In genomic region chr4:152029087-152029486, GRCm38 (mm10) we compare ENCODE assay signal across 10 mouse cellular contexts. TPM values are rescaled to one million over a fixed set of nuclear protein-coding genes. Genes with fewer than 3 reads are reported as not detected.
A peak's percentile ranks its signal among the peaks of the same experiment; 100 is the strongest.
DNase-seq lines count a peak whose midpoint lies in the region; ATAC-seq and TF ChIP-seq lines count a peak whose summit lies in the region.
"Had no signal": no experiment of that assay in that cellular context is flagged by ENCODE, and none has a peak within 500 bp of the region (broad histone marks: within the 10 kb centered on the region; RNA-seq: fewer than 3 reads in every experiment).

No protein-coding gene starts in this region.

- intact Hi-C loops in gastrocnemius, postnatal 14 days (cut with DNase I; ENCODE audit: low total_unique reads) = no loop called here

- no peaks in the 10 kb centered on the region for H3K9me3 ChIP-seq in hindbrain, embryonic 10.5 days
- H3K9me3 ChIP-seq in hindbrain, embryonic 11.5 days (ENCODE audit: control insufficient read depth, low read length) = no peaks in the 10 kb centered on the region
- no peaks in the 10 kb centered on the region for H3K9me3 ChIP-seq in hindbrain, embryonic 13.5 days
- no peaks in the 10 kb centered on the region for H3K9me3 ChIP-seq in stomach, postnatal 0 days (ENCODE audit: control insufficient read depth, low read length)
- H3K9me3 ChIP-seq: heart, embryonic 13.5 days had no signal

- H3K4me2 ChIP-seq in hindbrain, embryonic 11.5 days (replicated peaks; ENCODE audit: low read depth, low read length) = no peak overlapping the region
- H3K4me2 ChIP-seq in hindbrain, embryonic 13.5 days = peak overlapping the region; percentile 97
- no peak overlapping the region for H3K4me2 ChIP-seq in stomach, postnatal 0 days (replicated peaks; ENCODE audit: low read depth)

- H3K4me1 ChIP-seq in hindbrain, embryonic 10.5 days (replicated peaks) = peaks cover 82% of the 10 kb centered on the region
- H3K4me1 ChIP-seq in hindbrain, embryonic 11.5 days (replicated peaks; ENCODE audit: control insufficient read depth, insufficient read depth, low read length) = peaks cover 24% of the 10 kb centered on the region
- H3K4me1 ChIP-seq in thymus, adult 2 months (replicated peaks; ENCODE audit: control insufficient read depth, insufficient read depth, low read length) = peaks cover 21% of the 10 kb centered on the region
- peaks cover 55% of the 10 kb centered on the region for H3K4me1 ChIP-seq in hindbrain, embryonic 13.5 days (replicated peaks)
- H3K4me1 ChIP-seq in stomach, postnatal 0 days (replicated peaks; ENCODE audit: control insufficient read depth, insufficient read depth) = peaks cover 16% of the 10 kb centered on the region

- no peak for TF ChIP-seq EP300 in stomach, postnatal 0 days (optimal IDR thresholded peaks at IDR 0.05)

- 41% methylated on average over 5 of the region's 5 CpGs for WGBS in hindbrain, embryonic 10.5 days
- WGBS in hindbrain, embryonic 11.5 days = 47% methylated on average over 5 of the region's 5 CpGs
- WGBS in thymus, adult 2 months = 70% methylated on average over 5 of the region's 5 CpGs
- 45% methylated on average over 5 of the region's 5 CpGs for WGBS in hindbrain, embryonic 13.5 days
- WGBS in stomach, postnatal 0 days = 39% methylated on average over 5 of the region's 5 CpGs

- no peak for ATAC-seq in hindbrain, embryonic 11.5 days (ENCODE audit: low FRiP score)
- ATAC-seq in hindbrain, embryonic 13.5 days (ENCODE audit: low FRiP score) = no peak
- no peak for ATAC-seq in stomach, postnatal 0 days (ENCODE audit: low FRiP score, low TSS enrichment)

- peaks cover 17% of the 10 kb centered on the region; the same call in 1 of the 2 replicates for H3K27me3 ChIP-seq in hindbrain, embryonic 10.5 days (ENCODE audit: insufficient read depth, poor library complexity, severe bottlenecking)
- no peaks in the 10 kb centered on the region; the same call in 1 of the 2 replicates for H3K27me3 ChIP-seq in hindbrain, embryonic 11.5 days (ENCODE audit: control insufficient read depth, insufficient read depth, low read length)
- H3K27me3 ChIP-seq in thymus, adult 2 months (ENCODE audit: control insufficient read depth, insufficient read depth, low read length) = no peaks in the 10 kb centered on the region
- peaks cover 22% of the 10 kb centered on the region for H3K27me3 ChIP-seq in hindbrain, embryonic 13.5 days
- H3K27me3 ChIP-seq in stomach, postnatal 0 days (ENCODE audit: control insufficient read depth, insufficient read depth, low read length) = no peaks in the 10 kb centered on the region

- peak overlapping the region; percentile 95; the same call in 1 of the 2 replicates for H3K4me3 ChIP-seq in hindbrain, embryonic 10.5 days
- no peak overlapping the region for H3K4me3 ChIP-seq in hindbrain, embryonic 11.5 days (ENCODE audit: low read depth, low read length)
- H3K4me3 ChIP-seq in thymus, adult 2 months (ENCODE audit: control insufficient read depth, insufficient read depth, low read length) = no peak overlapping the region
- H3K4me3 ChIP-seq in hindbrain, embryonic 13.5 days = no peak overlapping the region
- no peak overlapping the region for H3K4me3 ChIP-seq in stomach, postnatal 0 days (ENCODE audit: low read depth, low read length)

- no peak for TF ChIP-seq CTCF in thymus, adult 2 months (IDR thresholded peaks at IDR 0.05; ENCODE audit: borderline replicate concordance, control insufficient read depth, extremely low read depth, insufficient read depth, low read length, poor library complexity)
- TF ChIP-seq CTCF in stomach, postnatal 0 days (IDR thresholded peaks at IDR 0.05; ENCODE audit: low read depth) = peak; percentile 69

- no peak for TF ChIP-seq POLR2A in thymus, adult 2 months (IDR thresholded peaks at IDR 0.05; ENCODE audit: control insufficient read depth, extremely low read depth, insufficient read depth, low read length, poor library complexity)

- DNase-seq in hindbrain, embryonic 10.5 days (ENCODE audit: low spot score) = no peak
- no peak for DNase-seq in hindbrain, embryonic 11.5 days (ENCODE audit: low spot score)
- DNase-seq in thymus, postnatal 14 days = peak; percentile 33
- DNase-seq in thymus, adult 2 months = no peak
- no peak for DNase-seq in stomach, postnatal 0 days (ENCODE audit: low spot score)
- DNase-seq in gastrocnemius, postnatal 14 days = no peak
- no peak for DNase-seq in adipocyte (ENCODE audit: low spot score)
- DNase-seq: spleen, adult 18-20 months had no signal

- no peak overlapping the region for H3K9ac ChIP-seq in hindbrain, embryonic 11.5 days (ENCODE audit: low read depth, low read length)
- H3K9ac ChIP-seq in hindbrain, embryonic 13.5 days = peak overlapping the region; percentile 83; the same call in 1 of the 2 replicates
- no peak overlapping the region for H3K9ac ChIP-seq in stomach, postnatal 0 days (ENCODE audit: low read length)

- no peak overlapping the region for H3K27ac ChIP-seq in hindbrain, embryonic 10.5 days
- H3K27ac ChIP-seq in hindbrain, embryonic 11.5 days (ENCODE audit: low read depth, low read length) = no peak overlapping the region
- H3K27ac ChIP-seq in thymus, adult 2 months (ENCODE audit: control insufficient read depth, insufficient read depth, low read length) = no peak overlapping the region
- H3K27ac ChIP-seq in hindbrain, embryonic 13.5 days = no peak overlapping the region
- no peak overlapping the region for H3K27ac ChIP-seq in stomach, postnatal 0 days (replicated peaks)
- H3K27ac ChIP-seq: heart, embryonic 13.5 days had no signal

- peaks cover 20% of the 10 kb centered on the region for H3K36me3 ChIP-seq in hindbrain, embryonic 10.5 days
- no peaks in the 10 kb centered on the region for H3K36me3 ChIP-seq in hindbrain, embryonic 11.5 days (ENCODE audit: control insufficient read depth, insufficient read depth, low read length)
- no peaks in the 10 kb centered on the region for H3K36me3 ChIP-seq in thymus, adult 2 months (ENCODE audit: control insufficient read depth, insufficient read depth, low read length)
- H3K36me3 ChIP-seq in hindbrain, embryonic 13.5 days = peaks cover 9% of the 10 kb centered on the region; the same call in 1 of the 2 replicates
- no peaks in the 10 kb centered on the region for H3K36me3 ChIP-seq in stomach, postnatal 0 days (ENCODE audit: control insufficient read depth, insufficient read depth, low read length)

RNA-seq across cellular contexts. Expression of gene Zbtb48, which starts 1.6 kb away (rescaled TPM):
- 23.3 and 25.9 TPM in 2 replicates for polyA plus RNA-seq in hindbrain, embryonic 10.5 days (2016; fragmentation: Nextera tagmentation; extraction: Ambion mirVana)
- 18.0 and 19.6 TPM in 2 replicates for polyA plus RNA-seq in hindbrain, embryonic 11.5 days (2014; fragmentation: Nextera tagmentation; extraction: Ambion mirVana)
- 27.4 and 31.2 TPM in 2 replicates for polyA plus RNA-seq in thymus, adult 2 months (2012; rRNA removed)
- polyA plus RNA-seq in hindbrain, embryonic 13.5 days (2015; fragmentation: Nextera tagmentation; extraction: Ambion mirVana) = 17.1 and 19.6 TPM in 2 replicates
- polyA plus RNA-seq in stomach, postnatal 0 days (2015; fragmentation: Nextera tagmentation; extraction: Ambion mirVana) = 10.1 and 10.6 TPM in 2 replicates
- 1 to 10 TPM; 1.8 to 3.3 TPM for total RNA-seq in gastrocnemius, postnatal 14 days (2021)

RNA-seq across cellular contexts. Expression of gene Tas1r1, which starts 9.3 kb away (rescaled TPM):
- polyA plus RNA-seq in hindbrain, embryonic 10.5 days (2016; fragmentation: Nextera tagmentation; extraction: Ambion mirVana) = 0.65 and 0.67 TPM in 2 replicates
- polyA plus RNA-seq in hindbrain, embryonic 11.5 days (2014; fragmentation: Nextera tagmentation; extraction: Ambion mirVana) = 0.62 and 0.84 TPM in 2 replicates
- polyA plus RNA-seq in thymus, adult 2 months (2012; rRNA removed) = 0.34 and 0.40 TPM in 2 replicates
- 1.5 and 1.6 TPM in 2 replicates for polyA plus RNA-seq in hindbrain, embryonic 13.5 days (2015; fragmentation: Nextera tagmentation; extraction: Ambion mirVana)
- 0.12 and 0.16 TPM in 2 replicates for polyA plus RNA-seq in stomach, postnatal 0 days (2015; fragmentation: Nextera tagmentation; extraction: Ambion mirVana)
- total RNA-seq in gastrocnemius, postnatal 14 days (2021) = 1 to 10 TPM in 1 of 2 experiments, under 1 TPM in 1; 0.80 to 1.3 TPM
- polyA plus RNA-seq: heart, embryonic 13.5 days had no signal

RNA-seq across cellular contexts. Expression of gene Nol9, which starts 10.0 kb away (rescaled TPM):
- 37.7 and 38.9 TPM in 2 replicates for polyA plus RNA-seq in hindbrain, embryonic 10.5 days (2016; fragmentation: Nextera tagmentation; extraction: Ambion mirVana)
- polyA plus RNA-seq in hindbrain, embryonic 11.5 days (2014; fragmentation: Nextera tagmentation; extraction: Ambion mirVana) = 23.2 and 25.6 TPM in 2 replicates
- 40.5 and 48.6 TPM in 2 replicates for polyA plus RNA-seq in thymus, adult 2 months (2012; rRNA removed)
- 23.3 and 25.8 TPM in 2 replicates for polyA plus RNA-seq in hindbrain, embryonic 13.5 days (2015; fragmentation: Nextera tagmentation; extraction: Ambion mirVana)
- 11.2 and 12.0 TPM in 2 replicates for polyA plus RNA-seq in stomach, postnatal 0 days (2015; fragmentation: Nextera tagmentation; extraction: Ambion mirVana)
- 1 to 10 TPM; 7.7 to 9.1 TPM for total RNA-seq in gastrocnemius, postnatal 14 days (2021)

RNA-seq across cellular contexts. Expression of gene Klhl21, which starts 20.5 kb away (rescaled TPM):
- 7.7 and 8.7 TPM in 2 replicates for polyA plus RNA-seq in hindbrain, embryonic 10.5 days (2016; fragmentation: Nextera tagmentation; extraction: Ambion mirVana)
- polyA plus RNA-seq in hindbrain, embryonic 11.5 days (2014; fragmentation: Nextera tagmentation; extraction: Ambion mirVana) = 2.7 and 3.0 TPM in 2 replicates
- 33.8 and 41.5 TPM in 2 replicates for polyA plus RNA-seq in thymus, adult 2 months (2012; rRNA removed)
- 3.2 and 3.7 TPM in 2 replicates for polyA plus RNA-seq in hindbrain, embryonic 13.5 days (2015; fragmentation: Nextera tagmentation; extraction: Ambion mirVana)
- 11.2 and 11.9 TPM in 2 replicates for polyA plus RNA-seq in stomach, postnatal 0 days (2015; fragmentation: Nextera tagmentation; extraction: Ambion mirVana)
- total RNA-seq in gastrocnemius, postnatal 14 days (2021) = 10 to 100 TPM; 26.9 to 31.8 TPM

RNA-seq across cellular contexts. Expression of gene Phf13, which starts 33.0 kb away (rescaled TPM):
- 30.7 TPM in 2 replicates for polyA plus RNA-seq in hindbrain, embryonic 10.5 days (2016; fragmentation: Nextera tagmentation; extraction: Ambion mirVana)
- 15.2 and 19.4 TPM in 2 replicates for polyA plus RNA-seq in hindbrain, embryonic 11.5 days (2014; fragmentation: Nextera tagmentation; extraction: Ambion mirVana)
- polyA plus RNA-seq in thymus, adult 2 months (2012; rRNA removed) = 9.6 and 11.4 TPM in 2 replicates
- 18.4 and 20.0 TPM in 2 replicates for polyA plus RNA-seq in hindbrain, embryonic 13.5 days (2015; fragmentation: Nextera tagmentation; extraction: Ambion mirVana)
- 12.4 and 12.7 TPM in 2 replicates for polyA plus RNA-seq in stomach, postnatal 0 days (2015; fragmentation: Nextera tagmentation; extraction: Ambion mirVana)
- total RNA-seq in gastrocnemius, postnatal 14 days (2021) = 1 to 10 TPM; 4.1 to 4.4 TPM
